7 mouse cellular contexts compared by ENCODE assay signal in genomic region chr1:170136351-170137009, GRCm38 (mm10). TPM values are rescaled to one million over a fixed set of nuclear protein-coding genes. Genes with fewer than 3 reads are reported as not detected.
DNase-seq lines count a peak whose midpoint lies in the region; ATAC-seq and TF ChIP-seq lines count a peak whose summit lies in the region.

No protein-coding gene starts in this region.

- H3K36me3 ChIP-seq in embryonic facial prominence, embryonic 14.5 days (ENCODE audit: control insufficient read depth, insufficient read depth, low read length) = peaks cover 5% of the 10 kb centered on the region; the same call in 1 of the 2 replicates
- no peaks in the 10 kb centered on the region for H3K36me3 ChIP-seq in heart, adult 2 months (ENCODE audit: control insufficient read depth, insufficient read depth, low read length)
- H3K36me3 ChIP-seq in kidney, adult 2 months (ENCODE audit: control insufficient read depth, insufficient read depth, low read length) = no peaks in the 10 kb centered on the region
- H3K36me3 ChIP-seq in limb, embryonic 11.5 days (ENCODE audit: control insufficient read depth, insufficient read depth, low read length) = no peaks in the 10 kb centered on the region
- peaks cover 3% of the 10 kb centered on the region; the same call in 1 of the 2 replicates for H3K36me3 ChIP-seq in midbrain, embryonic 14.5 days (ENCODE audit: control insufficient read depth, insufficient read depth, low read length)

- peak; percentile 79 for DNase-seq in adrenal gland, postnatal 10 days
- DNase-seq in embryonic facial prominence, embryonic 14.5 days (ENCODE audit: low spot score) = peak; percentile 94
- DNase-seq in heart, adult 2 months = peak; percentile 57 to 78
- DNase-seq in kidney, adult 2 months = peak; percentile 87
- peak; percentile 73 for DNase-seq in limb, embryonic 11.5 days (ENCODE audit: low spot score)
- DNase-seq in midbrain, embryonic 14.5 days = peak; percentile 74
- peak; percentile 21 for DNase-seq in spleen, adult 12 weeks (ENCODE audit: low spot score)

- H3K9me3 ChIP-seq in embryonic facial prominence, embryonic 14.5 days (ENCODE audit: control insufficient read depth, low read length) = no peaks in the 10 kb centered on the region
- H3K9me3 ChIP-seq in limb, embryonic 11.5 days (ENCODE audit: control insufficient read depth, low read length) = no peaks in the 10 kb centered on the region
- no peaks in the 10 kb centered on the region for H3K9me3 ChIP-seq in midbrain, embryonic 14.5 days (ENCODE audit: control insufficient read depth, low read length)

- H3K27ac ChIP-seq in embryonic facial prominence, embryonic 14.5 days (replicated peaks; ENCODE audit: low read depth, low read length) = no peak overlapping the region
- H3K27ac ChIP-seq in heart, adult 2 months = no peak overlapping the region
- H3K27ac ChIP-seq in kidney, adult 2 months (ENCODE audit: insufficient read depth, low read depth, low read length) = no peak overlapping the region
- no peak overlapping the region for H3K27ac ChIP-seq in limb, embryonic 11.5 days (replicated peaks; ENCODE audit: low read depth, low read length)
- H3K27ac ChIP-seq in midbrain, embryonic 14.5 days (replicated peaks; ENCODE audit: low read depth, low read length) = no peak overlapping the region

- no peak overlapping the region for H3K9ac ChIP-seq in embryonic facial prominence, embryonic 14.5 days (ENCODE audit: low read depth, low read length)
- no peak overlapping the region for H3K9ac ChIP-seq in heart, adult 2 months (ENCODE audit: low read depth, low read length)
- no peak overlapping the region for H3K9ac ChIP-seq in limb, embryonic 11.5 days (ENCODE audit: low read length)
- H3K9ac ChIP-seq in midbrain, embryonic 14.5 days (replicated peaks; ENCODE audit: low read length) = no peak overlapping the region

- peak; percentile 88 for TF ChIP-seq CTCF in heart, adult 2 months (IDR thresholded peaks at IDR 0.05)
- TF ChIP-seq CTCF in kidney, adult 2 months (conservative IDR thresholded peaks at IDR 0.05; ENCODE audit: insufficient read depth, insufficient read length, low read depth, low read length) = peak; percentile 90; the same call in 1 of the 2 replicates

- no peaks in the 10 kb centered on the region for H3K27me3 ChIP-seq in embryonic facial prominence, embryonic 14.5 days (replicated peaks; ENCODE audit: control insufficient read depth, insufficient read depth, low read length)
- no peaks in the 10 kb centered on the region for H3K27me3 ChIP-seq in heart, adult 2 months (ENCODE audit: control insufficient read depth, insufficient read depth, low read length)
- H3K27me3 ChIP-seq in kidney, adult 2 months (replicated peaks; ENCODE audit: control insufficient read depth, insufficient read depth, low read length) = no peaks in the 10 kb centered on the region
- H3K27me3 ChIP-seq in limb, embryonic 11.5 days (ENCODE audit: control insufficient read depth, insufficient read depth, low read length) = no peaks in the 10 kb centered on the region
- no peaks in the 10 kb centered on the region for H3K27me3 ChIP-seq in midbrain, embryonic 14.5 days (ENCODE audit: control insufficient read depth, insufficient read depth, low read length)

- H3K4me2 ChIP-seq in embryonic facial prominence, embryonic 14.5 days (ENCODE audit: low read depth, low read length) = no peak overlapping the region
- H3K4me2 ChIP-seq in limb, embryonic 11.5 days (ENCODE audit: low read depth, severe bottlenecking) = no peak overlapping the region
- H3K4me2 ChIP-seq in midbrain, embryonic 14.5 days (ENCODE audit: low read length) = no peak overlapping the region

- H3K4me3 ChIP-seq in embryonic facial prominence, embryonic 14.5 days (ENCODE audit: low read depth, low read length) = no peak overlapping the region
- H3K4me3 ChIP-seq in heart, adult 2 months = no peak overlapping the region
- no peak overlapping the region for H3K4me3 ChIP-seq in kidney, adult 2 months (ENCODE audit: insufficient read depth, low read depth, low read length)
- H3K4me3 ChIP-seq in limb, embryonic 11.5 days (ENCODE audit: low read depth, low read length) = no peak overlapping the region
- H3K4me3 ChIP-seq in midbrain, embryonic 14.5 days (replicated peaks; ENCODE audit: low read depth, low read length) = no peak overlapping the region

- peak; percentile 91 for ATAC-seq in embryonic facial prominence, embryonic 14.5 days (ENCODE audit: low read depth)
- no peak for ATAC-seq in limb, embryonic 11.5 days (ENCODE audit: insufficient number of reproducible peaks, low FRiP score, low TSS enrichment, low read depth)
- no peak; the same call in 1 of the 2 replicates for ATAC-seq in midbrain, embryonic 14.5 days (ENCODE audit: low FRiP score, low TSS enrichment)

- H3K79me2 ChIP-seq in heart, adult 2 months (replicated peaks; ENCODE audit: control insufficient read depth, insufficient read depth, low read length) = no peaks in the 10 kb centered on the region

- intact Hi-C loops in heart, adult 2 months (cut with DNase I) = loop anchor here (2.0 to 10.0 kb wide), 4 partner anchors 169 to 602 kb away; partner anchors contain the start of genes Hsd17b7 and Nuf2

- H3K4me1 ChIP-seq in embryonic facial prominence, embryonic 14.5 days (ENCODE audit: control insufficient read depth, insufficient read depth, low read length) = no peaks in the 10 kb centered on the region
- H3K4me1 ChIP-seq in heart, adult 2 months (ENCODE audit: control insufficient read depth, insufficient read depth, low read length) = no peaks in the 10 kb centered on the region; the same call in 1 of the 2 replicates
- no peaks in the 10 kb centered on the region; the same call in 1 of the 2 replicates for H3K4me1 ChIP-seq in kidney, adult 2 months (ENCODE audit: control insufficient read depth, insufficient read depth, low read length)
- no peaks in the 10 kb centered on the region for H3K4me1 ChIP-seq in limb, embryonic 11.5 days (ENCODE audit: control insufficient read depth, insufficient read depth, low read length)
- no peaks in the 10 kb centered on the region for H3K4me1 ChIP-seq in midbrain, embryonic 14.5 days (ENCODE audit: control insufficient read depth, insufficient read depth, low read length)

- peak; percentile 86; the same call in 1 of the 2 replicates for TF ChIP-seq EP300 in heart, adult 2 months (IDR thresholded peaks at IDR 0.05; ENCODE audit: insufficient read depth, low read depth, low read length)

- TF ChIP-seq POLR2A in heart, adult 2 months (IDR thresholded peaks at IDR 0.05; ENCODE audit: insufficient read depth, low read depth, low read length) = no peak
- TF ChIP-seq POLR2A in kidney, adult 2 months (IDR thresholded peaks at IDR 0.05; ENCODE audit: low read depth, low read length) = no peak

- 10% methylated on average over 7 of the region's 7 CpGs for WGBS in embryonic facial prominence, embryonic 14.5 days
- WGBS in heart, adult 2 months = 10% methylated on average over 7 of the region's 7 CpGs
- WGBS in kidney, adult 2 months = 11% methylated on average over 7 of the region's 7 CpGs
- WGBS in limb, embryonic 11.5 days = 32% methylated on average over 7 of the region's 7 CpGs
- WGBS in midbrain, embryonic 14.5 days = 31% methylated on average over 7 of the region's 7 CpGs

RNA-seq across cellular contexts. Expression of gene Ddr2, which starts 25.9 kb away (rescaled TPM):
- total RNA-seq in adrenal gland, postnatal 10 days (2021) = 10 to 100 TPM; 23.7 to 28.7 TPM
- 85.2 and 94.0 TPM in 2 replicates for polyA plus RNA-seq in embryonic facial prominence, embryonic 14.5 days (2014; fragmentation: Nextera tagmentation; extraction: Ambion mirVana)
- 10 to 100 TPM; 21.9 to 22.5 TPM for total RNA-seq in heart, adult 2 months (2021)
- polyA plus RNA-seq in heart, adult 2 months (2012; rRNA removed) = 10.3 and 22.8 TPM in 2 replicates
- polyA plus RNA-seq in kidney, adult 2 months (2012; rRNA removed) = 9.5 and 9.7 TPM in 2 replicates
- 104 and 108 TPM in 2 replicates for polyA plus RNA-seq in limb, embryonic 11.5 days (2014; fragmentation: Nextera tagmentation; extraction: Ambion mirVana)
- polyA plus RNA-seq in midbrain, embryonic 14.5 days (2014; fragmentation: Nextera tagmentation; extraction: Ambion mirVana) = 1.7 and 8.9 TPM in 2 replicates

RNA-seq across cellular contexts. Expression of gene Uap1, which starts 38.3 kb away (rescaled TPM):
- 10 to 100 TPM; 55.3 to 61.6 TPM for total RNA-seq in adrenal gland, postnatal 10 days (2021)
- 72.9 and 75.4 TPM in 2 replicates for polyA plus RNA-seq in embryonic facial prominence, embryonic 14.5 days (2014; fragmentation: Nextera tagmentation; extraction: Ambion mirVana)
- total RNA-seq in heart, adult 2 months (2021) = 10 to 100 TPM; 51.6 to 55.2 TPM
- 21.6 and 39.9 TPM in 2 replicates for polyA plus RNA-seq in heart, adult 2 months (2012; rRNA removed)
- polyA plus RNA-seq in kidney, adult 2 months (2012; rRNA removed) = 31.6 and 34.3 TPM in 2 replicates
- polyA plus RNA-seq in limb, embryonic 11.5 days (2014; fragmentation: Nextera tagmentation; extraction: Ambion mirVana) = 66.6 and 67.0 TPM in 2 replicates
- polyA plus RNA-seq in midbrain, embryonic 14.5 days (2014; fragmentation: Nextera tagmentation; extraction: Ambion mirVana) = 49.2 and 67.5 TPM in 2 replicates

Comparison
In these comparisons a context has a peak if more than half of its experiments do, and no peak if none do; other contexts are left out.
1. DNase-seq: peak in every context shown above with its lines; median percentile 94 in embryonic facial prominence, embryonic 14.5 days; 87 in kidney, adult 2 months; 79 in adrenal gland, postnatal 10 days; 74 in midbrain, embryonic 14.5 days; 73 in limb, embryonic 11.5 days; 68 in heart, adult 2 months; 21 in spleen, adult 12 weeks.